Mouse (Mus musculus): ENCODE data around the gene Fam3c.
"Not testable (repeated sequence)": the region's sequence is repeated elsewhere in the genome, so short reads cannot be mapped to it uniquely, and the experiment has no call there.

The Fam3c gene

DNA sequence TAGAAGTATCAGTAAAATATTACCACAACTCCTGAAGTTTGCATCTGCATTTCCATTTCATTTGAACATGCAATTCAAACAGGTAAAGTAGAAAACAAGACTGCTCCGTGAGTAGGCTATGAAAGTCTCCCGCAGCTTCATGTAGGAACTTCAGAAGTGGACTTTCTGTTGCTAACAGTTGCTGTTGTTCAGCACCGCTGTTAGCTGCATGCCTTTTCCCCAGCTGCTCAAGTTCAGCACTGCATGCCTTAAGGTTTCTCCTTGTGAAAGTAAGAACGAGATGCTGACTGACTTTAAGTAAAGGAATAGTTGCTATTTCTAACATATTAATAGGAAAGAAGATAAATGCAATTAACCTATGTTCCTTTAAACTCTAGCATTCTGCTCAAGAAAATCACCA is 64.0 kb downstream of the Fam3c start:
- no peak for DNase-seq (ENCODE audit: low spot score in 2 of 2)

DNA sequence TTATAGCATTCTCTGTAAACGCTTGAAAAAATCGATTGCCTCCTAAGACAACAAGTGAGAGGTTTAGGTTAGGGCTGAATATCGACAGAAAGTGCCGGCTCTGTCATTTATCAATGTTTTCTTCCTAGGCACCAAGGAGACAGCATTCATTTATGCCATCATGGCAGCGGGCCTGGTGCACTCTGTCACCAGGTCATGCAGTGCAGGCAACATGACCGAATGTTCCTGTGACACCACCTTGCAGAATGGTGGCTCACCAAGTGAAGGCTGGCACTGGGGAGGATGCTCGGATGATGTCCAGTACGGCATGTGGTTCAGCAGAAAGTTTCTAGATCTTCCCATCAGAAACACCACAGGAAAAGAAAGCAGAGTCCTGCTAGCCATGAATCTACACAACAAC is 65.3 kb downstream of the Fam3c start:
- DNase-seq (ENCODE audit: low spot score in 2 of 2), result no peak

DNA sequence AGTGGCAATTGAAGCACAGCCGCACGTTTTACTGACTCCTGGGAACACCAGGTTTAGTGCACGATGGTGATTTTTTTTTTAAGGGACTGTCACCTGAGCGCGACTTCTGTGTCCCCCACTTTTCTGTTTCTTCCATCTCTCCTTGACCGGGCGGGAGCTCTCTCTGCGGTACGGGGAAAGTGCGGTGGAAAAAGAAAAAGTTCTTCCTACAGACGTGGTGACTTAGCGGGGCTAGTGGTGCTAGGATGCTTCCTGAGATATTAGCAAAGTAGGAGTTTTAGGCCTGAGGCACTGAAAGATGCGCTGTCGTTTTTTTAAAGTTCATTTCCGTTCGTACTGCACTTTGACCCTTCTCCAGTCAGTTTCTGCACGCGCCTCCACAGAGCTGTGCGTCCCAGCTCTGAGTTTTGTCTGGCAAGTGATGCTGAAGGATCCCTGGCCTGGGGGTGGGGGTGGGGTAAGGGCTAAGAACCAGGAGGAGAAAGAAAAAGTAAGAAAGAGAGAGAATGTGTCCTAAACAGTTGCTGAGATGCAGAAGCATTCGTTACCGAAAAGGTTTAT is 66.5 kb downstream of the Fam3c start:
- no peak for DNase-seq (ENCODE audit: low spot score in 2 of 2)

DNA sequence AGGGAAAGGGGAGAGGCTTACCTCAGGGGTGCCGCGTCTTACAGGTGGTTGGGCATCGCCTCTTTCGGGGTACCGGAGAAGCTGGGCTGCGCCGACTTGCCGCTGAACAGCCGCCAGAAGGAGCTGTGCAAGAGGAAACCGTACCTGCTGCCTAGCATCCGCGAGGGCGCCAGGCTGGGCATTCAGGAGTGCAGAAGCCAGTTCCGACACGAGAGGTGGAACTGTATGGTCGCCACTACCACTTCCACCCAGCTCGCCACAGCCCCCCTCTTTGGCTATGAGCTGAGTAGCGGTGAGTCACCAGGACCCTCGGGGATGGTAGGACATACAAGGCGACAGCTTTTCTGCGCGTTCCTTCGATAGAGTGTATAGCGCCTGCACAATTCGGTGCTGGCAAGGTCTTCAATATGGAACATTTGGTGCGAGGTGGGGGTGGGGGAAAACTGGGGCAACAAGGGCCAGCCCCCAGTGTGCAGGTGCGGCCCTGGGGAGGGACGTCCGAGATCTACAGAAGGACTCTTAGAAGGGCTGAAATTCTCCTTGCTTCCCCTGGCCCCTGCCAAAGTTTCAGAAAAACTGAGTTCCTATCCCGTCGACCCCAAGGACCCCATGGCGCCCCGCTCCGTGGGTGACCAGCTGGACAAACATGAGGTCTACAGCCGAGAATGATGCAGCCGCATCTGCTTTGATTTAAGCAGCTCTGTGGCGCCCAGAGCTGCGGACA is 67.1 kb downstream of the Fam3c start:
- DNase-seq (ENCODE audit: low spot score in 2 of 2), result no peak

DNA sequence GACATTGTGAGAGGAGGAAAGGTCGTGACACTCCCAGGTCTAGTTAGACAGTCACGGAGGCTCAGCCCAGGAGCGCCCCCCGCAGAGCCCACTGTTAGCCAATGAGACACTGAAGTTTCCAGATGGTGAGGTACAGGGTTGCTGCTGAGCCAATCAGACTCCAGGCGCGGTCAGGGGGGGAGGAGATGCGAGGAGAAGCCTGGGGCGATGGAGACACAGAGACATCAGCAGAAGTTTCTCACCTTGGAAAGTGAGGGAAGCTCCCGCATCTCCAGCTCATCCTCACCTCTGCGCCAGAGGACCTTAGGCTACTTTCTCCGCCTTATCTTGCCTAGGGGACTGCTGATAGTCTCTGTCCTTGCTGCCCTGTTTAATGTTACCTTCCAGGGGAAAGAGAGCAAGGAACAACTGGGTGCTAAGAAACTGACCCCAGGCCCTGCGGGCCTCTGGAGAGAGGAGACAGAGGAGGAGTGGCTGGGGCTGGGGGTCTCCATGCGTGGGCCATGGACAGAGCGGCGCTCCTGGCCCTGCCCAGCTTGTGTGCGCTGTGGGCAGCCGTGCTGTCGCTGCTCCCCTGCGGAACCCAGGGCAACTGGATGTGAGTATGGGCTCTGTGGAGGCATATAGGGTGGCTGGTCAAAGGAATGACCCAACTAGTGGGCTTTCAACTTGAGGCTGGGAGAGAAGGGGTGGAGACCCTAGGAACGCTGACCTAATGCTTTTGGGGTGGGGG is 67.9 kb downstream of the Fam3c start, which contains the start of gene Wnt16:
Gene Wnt16 (plus strand): TSS at position 224 of the 733 bp plus-strand sequence.
- DNase-seq (ENCODE audit: low spot score in 2 of 2), result no peak

DNA sequence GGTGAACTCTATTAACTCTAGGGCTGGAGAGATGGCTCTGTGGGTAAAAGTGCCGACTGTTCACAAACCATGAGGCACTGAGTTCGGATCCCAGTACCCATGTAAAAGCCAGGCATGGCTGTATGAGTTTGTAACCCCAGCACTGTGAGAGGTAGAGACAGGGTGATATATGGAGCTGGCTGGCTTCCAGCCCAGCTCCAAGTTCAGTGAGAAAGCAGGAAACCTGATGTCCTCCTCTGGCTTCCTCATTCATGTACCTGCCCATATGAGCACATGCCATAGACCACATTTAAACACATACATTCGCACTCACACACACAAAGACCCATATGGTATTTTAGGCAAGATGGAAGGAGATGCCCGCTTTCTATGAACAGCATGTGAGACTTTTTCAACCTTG is 73.6 kb downstream of the Fam3c start:
- DNase-seq (ENCODE audit: low spot score in 2 of 2), result no peak

DNA sequence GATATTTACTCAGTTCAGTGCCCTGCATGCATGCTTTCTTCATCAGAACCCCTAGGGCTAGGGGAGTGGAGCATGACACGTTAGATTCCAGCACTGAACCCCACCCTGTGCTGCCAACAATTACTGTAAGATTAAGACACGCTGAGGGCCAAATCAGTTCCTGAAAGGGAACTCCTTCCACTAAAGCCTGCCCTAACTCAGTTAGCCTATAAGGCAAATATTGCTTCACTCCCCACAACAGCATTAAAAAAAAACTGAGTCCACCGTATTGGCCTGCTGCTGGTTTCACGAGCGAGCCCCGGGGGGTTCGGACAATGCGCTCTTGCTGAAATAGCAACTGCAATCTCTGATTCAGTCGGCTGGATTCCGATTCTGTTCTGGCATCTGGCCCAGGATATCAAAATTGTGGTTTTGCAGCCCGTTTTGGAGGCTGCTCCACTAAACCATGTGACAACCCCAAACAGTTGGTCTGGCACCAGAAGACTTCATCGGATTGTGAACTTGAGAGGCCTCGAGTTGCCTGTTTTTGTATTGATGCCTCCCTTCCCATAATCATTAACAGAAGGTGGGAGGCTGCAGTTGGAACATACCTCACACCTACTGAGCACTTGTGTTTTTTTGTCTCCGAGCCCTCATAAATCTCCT is 75.7 kb downstream of the Fam3c start:
- DNase-seq (ENCODE audit: low spot score in 2 of 2), result peak in 1 of 2 experiments; percentile 72

DNA sequence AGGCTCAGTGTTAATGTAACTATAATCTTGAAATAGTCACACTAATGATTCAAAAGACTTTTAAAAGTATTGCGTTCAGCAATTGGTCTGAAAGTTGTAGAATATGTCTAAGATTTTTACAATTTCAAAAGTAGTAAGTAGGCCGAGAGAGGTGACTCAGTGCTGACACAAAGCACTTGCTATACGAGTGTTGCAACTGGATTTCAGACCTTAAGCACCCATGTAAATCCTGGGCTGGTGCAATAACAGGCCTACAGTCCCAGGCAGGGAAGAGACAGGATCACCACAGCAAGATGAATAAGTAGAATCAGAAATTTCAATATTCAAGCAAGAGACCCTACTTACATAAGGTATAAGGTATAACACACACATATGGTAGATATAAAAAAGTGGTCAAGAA is 78.1 kb downstream of the Fam3c start:
- no peak for DNase-seq (ENCODE audit: low spot score in 2 of 2)

DNA sequence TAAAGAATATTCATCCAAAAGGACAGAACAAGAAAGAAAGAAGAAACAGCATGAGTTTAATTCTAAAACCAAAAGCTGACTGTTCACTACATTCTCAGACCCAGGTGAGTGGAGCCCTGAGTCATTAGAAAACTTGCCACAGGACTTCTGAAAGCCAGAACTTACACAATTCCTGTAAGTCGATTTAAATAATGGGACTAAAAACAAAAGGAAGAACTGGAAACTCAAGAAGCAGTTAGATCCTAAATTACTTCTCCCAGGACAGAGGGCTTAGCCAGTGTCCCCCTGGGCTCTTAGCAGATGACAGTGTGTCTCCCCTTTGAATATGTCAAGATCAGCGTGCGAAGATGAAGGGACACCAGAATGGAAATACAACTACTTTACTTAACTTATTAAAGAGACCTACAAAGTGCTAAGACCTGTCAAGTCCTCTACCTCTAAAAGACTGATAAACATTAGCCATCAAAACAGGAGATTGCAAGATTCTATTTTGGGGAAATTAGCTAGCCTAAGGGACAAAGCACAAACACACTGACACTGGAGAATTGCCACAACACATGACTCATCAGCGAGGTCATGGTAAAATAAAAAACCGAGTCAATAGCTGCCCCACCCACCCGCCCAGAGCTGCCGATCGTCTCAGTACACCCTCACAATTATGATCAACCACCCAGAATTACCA is 86.1 kb downstream of the Fam3c start:
- no peak for DNase-seq (ENCODE audit: low spot score in 2 of 2)

DNA sequence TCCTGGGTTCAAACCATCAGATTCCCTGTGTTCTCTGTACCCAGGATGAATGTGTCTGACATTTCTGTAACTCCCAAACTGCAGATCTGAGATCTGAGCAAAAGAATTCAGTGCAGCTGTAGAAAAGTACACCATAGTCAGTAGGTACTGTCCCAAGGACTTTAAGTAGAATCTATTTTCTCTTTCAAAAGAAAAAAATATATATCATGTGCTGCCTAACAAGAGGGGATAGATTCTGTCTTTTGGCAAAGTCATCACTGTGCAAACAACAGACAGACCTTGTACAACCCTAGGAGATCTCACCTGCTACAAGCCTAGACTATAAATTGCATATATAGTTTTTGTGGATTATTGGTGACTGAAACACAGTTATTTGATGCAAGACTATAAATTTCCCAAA is 87.4 kb downstream of the Fam3c start:
- no peak for DNase-seq (ENCODE audit: low spot score in 2 of 2)

DNA sequence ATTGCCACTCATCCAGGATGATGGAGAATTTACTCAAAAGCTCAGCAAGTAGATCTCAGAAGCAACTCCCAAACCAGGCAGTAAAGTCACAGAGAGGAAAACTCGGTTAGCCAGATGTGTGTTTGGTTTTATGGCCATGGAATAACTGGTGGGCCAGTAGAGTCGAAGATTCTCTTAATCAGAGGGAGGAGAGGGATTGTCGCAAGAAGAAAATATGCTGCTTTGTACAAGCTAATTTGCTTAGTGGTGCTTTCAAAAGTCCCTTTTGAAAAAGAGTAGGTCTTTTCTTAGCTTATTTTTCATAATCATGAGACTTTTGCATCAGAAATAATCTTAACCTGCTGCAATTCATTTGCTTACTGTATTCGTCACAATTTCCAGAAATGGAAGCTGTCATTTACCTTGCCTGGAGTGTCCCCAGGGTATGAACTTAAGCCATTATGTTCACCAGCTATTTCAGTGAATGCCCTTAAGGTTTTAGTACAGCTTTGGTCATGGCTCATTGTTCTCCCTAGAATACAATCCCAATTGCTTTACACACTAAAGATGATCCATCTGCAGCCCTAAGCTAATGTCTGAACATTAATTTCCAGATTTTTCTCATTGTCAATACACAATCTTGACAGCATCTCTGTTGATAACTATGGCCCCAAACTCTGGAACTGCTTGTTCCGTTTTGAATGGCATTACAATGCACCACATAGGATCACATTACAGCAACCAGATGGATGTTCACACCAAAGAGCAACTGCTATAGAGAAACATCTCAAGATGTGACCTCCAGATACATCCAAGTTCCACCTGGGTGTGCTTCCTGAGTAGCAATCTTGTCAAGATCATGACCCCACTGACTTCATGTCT is 88.0 kb downstream of the Fam3c start:
- no peak for DNase-seq (ENCODE audit: low spot score in 2 of 2)

DNA sequence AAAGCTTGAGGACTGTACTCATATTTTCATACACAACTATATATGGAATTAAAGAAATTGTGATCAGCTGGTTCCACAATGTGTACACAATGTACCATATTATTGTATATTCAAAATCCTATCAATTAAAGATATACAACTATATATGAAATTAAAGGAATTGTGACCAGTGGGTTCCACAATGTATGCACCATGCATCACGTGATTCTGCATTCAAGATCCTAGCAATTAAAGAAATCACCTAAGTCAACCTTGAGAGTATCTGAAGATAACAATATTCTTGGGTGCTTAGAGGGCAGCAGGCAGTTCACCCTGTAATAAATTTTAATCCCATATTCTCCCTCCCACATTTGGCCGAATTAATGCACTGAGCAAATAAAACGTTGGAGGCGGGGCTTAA is 90.0 kb downstream of the Fam3c start:
- no peak for DNase-seq (ENCODE audit: low spot score in 2 of 2)

DNA sequence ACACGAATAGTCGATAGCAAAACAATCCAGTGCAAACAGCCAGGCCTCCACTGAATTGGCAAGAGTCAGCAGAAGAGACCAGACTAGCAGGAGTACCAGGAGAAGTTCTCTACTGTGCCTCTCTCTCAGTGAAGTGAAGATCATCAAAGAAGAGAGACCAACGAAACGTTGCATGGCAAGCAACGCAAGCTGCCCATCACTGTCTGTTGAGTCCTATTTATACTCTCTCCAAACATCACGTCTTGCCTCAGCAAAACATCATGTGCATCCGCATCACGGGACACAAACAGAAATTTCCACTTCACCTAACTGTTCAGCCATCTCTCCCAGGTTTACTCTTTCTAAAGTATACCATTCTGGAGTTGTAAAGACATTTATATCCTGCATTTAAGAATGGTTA is 91.9 kb downstream of the Fam3c start:
- DNase-seq (ENCODE audit: low spot score in 2 of 2), result not testable (repeated sequence)

DNA sequence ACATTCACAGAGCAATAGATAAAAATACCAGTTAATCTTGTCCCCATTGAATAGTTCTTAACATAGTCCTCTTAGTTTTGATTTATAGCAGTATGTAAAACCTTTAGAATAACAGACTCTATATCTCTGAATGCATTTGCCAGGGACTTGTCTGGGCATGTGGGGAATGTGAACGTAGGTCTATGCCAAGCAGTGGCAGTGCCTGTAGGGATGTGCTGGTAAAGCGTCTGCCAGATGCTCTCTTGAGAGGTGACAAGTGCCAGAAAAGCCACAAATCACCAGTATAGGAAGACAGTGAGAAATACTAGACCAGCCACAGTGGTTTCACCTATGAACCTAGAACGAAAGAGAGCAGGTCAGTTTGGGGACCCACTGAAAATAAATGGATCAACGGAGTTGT is 93.5 kb downstream of the Fam3c start:
- DNase-seq (ENCODE audit: low spot score in 2 of 2), result no peak

DNA sequence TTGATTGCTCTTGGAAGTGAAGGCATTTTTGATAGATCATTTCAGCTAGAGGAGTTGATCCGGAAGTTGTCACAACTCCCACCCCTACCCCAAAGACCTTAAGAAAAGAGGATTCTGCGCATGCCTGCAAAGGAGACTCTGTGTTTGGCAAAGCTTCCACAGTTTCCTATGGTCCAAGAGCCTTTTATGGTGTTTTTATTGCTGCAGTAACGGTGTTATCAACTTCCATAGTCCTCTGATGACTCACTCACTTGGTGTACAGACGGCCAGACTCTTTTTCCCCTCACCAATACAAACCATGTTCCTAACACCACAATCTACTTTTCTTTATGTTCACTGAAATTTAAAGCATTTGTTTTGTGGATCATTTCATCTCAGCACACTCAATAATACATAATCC is 97.3 kb downstream of the Fam3c start:
- no peak for DNase-seq (ENCODE audit: low spot score in 2 of 2)

Measured in urinary bladder, postnatal 4 days (tissue).